Mouse (Mus musculus) naive thymus-derived CD4-positive, alpha-beta T cell, adult 5 months (primary cell): ENCODE measurements around the gene Ubl4a. TPM values are rescaled to one million over a fixed set of nuclear protein-coding genes. Genes with fewer than 3 reads are reported as not detected.

Source experiments
- polyA plus RNA-seq: library from polyadenylated mRNA; unstranded; fragments of 100-300 nt; shearing (Covaris generic); gene quantifications from one replicate; pipeline ENCODE4 v1.2.1, GENCODE M21; 2017

The Ubl4a gene
- polyA plus RNA-seq = 47.0 TPM

GRCm38 (mm10) chrX:74372888-74373549 lies at the start of gene Ubl4a, which contains the start of gene Slc10a3:
Gene Ubl4a (minus strand): TSS chrX:74373218.
Gene Slc10a3 (minus strand): TSS chrX:74373349.

GRCm38 (mm10) chrX:74392535-74393443 lies 19.8 kb upstream of the Ubl4a start, which contains the start of the genes Fam3a and Ikbkg:
Gene Fam3a (minus strand): TSS chrX:74393272.
Gene Ikbkg (plus strand): TSS chrX:74393290.

GRCm38 (mm10) chrX:74353467-74353770 lies 19.6 kb downstream of the Ubl4a start, which contains the start of gene Lage3:
Gene Lage3 (minus strand): TSS chrX:74353618.

GRCm38 (mm10) chrX:74328725-74329161 lies 44.3 kb downstream of the Ubl4a start, which contains the start of gene Plxna3:
Gene Plxna3 (plus strand): TSS chrX:74329066.

Other genes with a start within 250 kb of the Ubl4a start
- gene Opn1mw, start 245.8 kb downstream of the Ubl4a start, polyA plus RNA-seq = not detected
- gene Mecp2, start 237.9 kb downstream of the Ubl4a start, polyA plus RNA-seq = 48.0 TPM
- gene Tex28, start 205.4 kb downstream of the Ubl4a start, polyA plus RNA-seq = not detected
- not detected for gene Tktl1, start 196.0 kb downstream of the Ubl4a start, polyA plus RNA-seq
- 384 TPM for gene Flna, start 123.4 kb downstream of the Ubl4a start, polyA plus RNA-seq
- gene Emd, start 118.5 kb downstream of the Ubl4a start, polyA plus RNA-seq = 74.1 TPM
- gene Rpl10, start 102.4 kb downstream of the Ubl4a start, polyA plus RNA-seq = 123 TPM
- gene Taz, start 91.3 kb downstream of the Ubl4a start, polyA plus RNA-seq = 136 TPM
- 14.5 TPM for gene Dnase1l1, start 90.9 kb downstream of the Ubl4a start, polyA plus RNA-seq
- gene Atp6ap1, start 76.1 kb downstream of the Ubl4a start, polyA plus RNA-seq = 157 TPM
- gene Gdi1, start 68.2 kb downstream of the Ubl4a start, polyA plus RNA-seq = 249 TPM
- 77.2 TPM for gene Fam50a, start 60.2 kb downstream of the Ubl4a start, polyA plus RNA-seq
- 2.3 TPM for gene Plxna3, start 44.2 kb downstream of the Ubl4a start, polyA plus RNA-seq
- gene Lage3, start 19.6 kb downstream of the Ubl4a start, polyA plus RNA-seq = 21.8 TPM
- 28.1 TPM for gene Slc10a3, start 131 bp upstream of the Ubl4a start, polyA plus RNA-seq
- gene Fam3a, start 20.1 kb upstream of the Ubl4a start, polyA plus RNA-seq = 24.7 TPM
- 38.6 TPM for gene Ikbkg, start 20.1 kb upstream of the Ubl4a start, polyA plus RNA-seq
- gene G6pdx, start 56.0 kb upstream of the Ubl4a start, polyA plus RNA-seq = 40.6 TPM
- not detected for gene Gm6880, start 108.2 kb upstream of the Ubl4a start, polyA plus RNA-seq
- not detected for gene Olfr1326-ps1, start 201.7 kb upstream of the Ubl4a start, polyA plus RNA-seq
- not detected for gene Olfr1325, start 219.5 kb upstream of the Ubl4a start, polyA plus RNA-seq